Mouse (Mus musculus): ENCODE measurements around the gene Erbin.
A peak's percentile ranks its signal among the peaks of the same experiment; 100 is the strongest.

Erbin gene

GRCm38 (mm10) chr13:103920261-103920932 is at the start of gene Erbin:
Gene Erbin (minus strand): TSS chr13:103920514.
- DNase-seq (ENCODE audit: extremely low spot score, low spot score) = peak; percentile 84

- DNase-seq (ENCODE audit: extremely low spot score, low spot score) = no peak
Measured at GRCm38 (mm10) chr13:103969912-103970311, 49.6 kb upstream of the Erbin start.

GRCm38 (mm10) chr13:103967987-103968386 is 47.7 kb upstream of the Erbin start:
- DNase-seq (ENCODE audit: extremely low spot score, low spot score) = no peak

GRCm38 (mm10) chr13:103966696-103967215 is 46.4 kb upstream of the Erbin start:
- DNase-seq (ENCODE audit: extremely low spot score, low spot score) = no peak

GRCm38 (mm10) chr13:103965187-103965586 is 44.9 kb upstream of the Erbin start:
- no peak for DNase-seq (ENCODE audit: extremely low spot score, low spot score)

- DNase-seq (ENCODE audit: extremely low spot score, low spot score) = no peak
Measured at GRCm38 (mm10) chr13:103963094-103963493, 42.8 kb upstream of the Erbin start.

- no peak for DNase-seq (ENCODE audit: extremely low spot score, low spot score)
Measured at GRCm38 (mm10) chr13:103959841-103960240, 39.5 kb upstream of the Erbin start.

- no peak for DNase-seq (ENCODE audit: extremely low spot score, low spot score)
Measured at GRCm38 (mm10) chr13:103958607-103959123, 38.4 kb upstream of the Erbin start.

- no peak for DNase-seq (ENCODE audit: extremely low spot score, low spot score)
Measured at GRCm38 (mm10) chr13:103957175-103957940, 37.0 kb upstream of the Erbin start.

GRCm38 (mm10) chr13:103955652-103956051 is 35.3 kb upstream of the Erbin start:
- DNase-seq (ENCODE audit: extremely low spot score, low spot score) = no peak

- DNase-seq (ENCODE audit: extremely low spot score, low spot score) = no peak
Measured at GRCm38 (mm10) chr13:103951393-103951792, 31.1 kb upstream of the Erbin start.

GRCm38 (mm10) chr13:103940796-103941195 is 20.5 kb upstream of the Erbin start:
- DNase-seq (ENCODE audit: extremely low spot score, low spot score) = no peak

GRCm38 (mm10) chr13:103924586-103924985 is 4.3 kb upstream of the Erbin start:
- DNase-seq (ENCODE audit: extremely low spot score, low spot score) = no peak

- no peak for DNase-seq (ENCODE audit: extremely low spot score, low spot score)
Measured at GRCm38 (mm10) chr13:103923402-103924065, 3.2 kb upstream of the Erbin start.

- DNase-seq (ENCODE audit: extremely low spot score, low spot score) = no peak
Measured at GRCm38 (mm10) chr13:103921831-103922380, 1.6 kb upstream of the Erbin start.

- peak; percentile 87 for DNase-seq (ENCODE audit: extremely low spot score, low spot score)
Measured at GRCm38 (mm10) chr13:103920933-103921830, 868 bp upstream of the Erbin start.

- no peak for DNase-seq (ENCODE audit: extremely low spot score, low spot score)
Measured at GRCm38 (mm10) chr13:103919956-103920260, 406 bp downstream of the Erbin start.

- DNase-seq (ENCODE audit: extremely low spot score, low spot score) = peak; percentile 35
Measured at GRCm38 (mm10) chr13:103919234-103919955, 919 bp downstream of the Erbin start.

GRCm38 (mm10) chr13:103918432-103918831 is 1.9 kb downstream of the Erbin start:
- DNase-seq (ENCODE audit: extremely low spot score, low spot score) = no peak
